Mouse (Mus musculus) forebrain, embryonic 11.5 days (tissue): ENCODE data around the gene Trhr2. TPM values are rescaled to one million over a fixed set of nuclear protein-coding genes. Genes with fewer than 3 reads are reported as not detected.

ENCODE experiments used
- ATAC-seq: fragments of 200-750 bp; cut with Nextera tagmentation; replicated peaks from 2 replicates; pipeline ENCODE4 v1.8.0; 2017; ENCODE audit warnings: moderate TSS enrichment; ENCODE audit not compliant: low FRiP score
- DNase-seq: peaks from one replicate; pipeline ENCODE4 v3.0.0-alpha.2; 2017; ENCODE audit warnings: low spot score
- H3K27ac ChIP-seq: fragments of 300-500 bp; sonication (generic); 2 replicates; pipeline ENCODE4 v1.5.1; 2014; ENCODE audit warnings: low read depth, low read length
- H3K27me3 ChIP-seq: fragments of 300-500 bp; sonication (generic); 2 replicates; pipeline ENCODE4 v1.6.1; 2014; ENCODE audit warnings: mild to moderate bottlenecking, low read length, mixed read lengths; ENCODE audit not compliant: control insufficient read depth, insufficient read depth
- H3K36me3 ChIP-seq: fragments of 300-500 bp; sonication (generic); 2 replicates; pipeline ENCODE4 v1.6.1; 2014; ENCODE audit warnings: mild to moderate bottlenecking, low read length, moderate library complexity, mixed read lengths; ENCODE audit not compliant: control insufficient read depth, insufficient read depth
- H3K4me1 ChIP-seq: fragments of 300-500 bp; sonication (generic); replicated peaks from 2 replicates; pipeline ENCODE4 v1.6.1; 2014; ENCODE audit warnings: low read length, mixed read lengths; ENCODE audit not compliant: control insufficient read depth, insufficient read depth
- H3K4me2 ChIP-seq: fragments of 300-500 bp; sonication (generic); 2 replicates; pipeline ENCODE4 v1.6.1; 2014; ENCODE audit warnings: low read depth, mild to moderate bottlenecking, low read length, moderate library complexity, mixed read lengths; ENCODE audit not compliant: severe bottlenecking
- H3K4me3 ChIP-seq: fragments of 300-500 bp; sonication (generic); 2 replicates; pipeline ENCODE4 v1.5.1; 2014; ENCODE audit warnings: low read depth, low read length
- H3K9ac ChIP-seq: fragments of 300-500 bp; sonication (generic); 2 replicates; pipeline ENCODE4 v1.6.1; 2014; ENCODE audit warnings: low read length
- H3K9me3 ChIP-seq: fragments of 300-500 bp; sonication (generic); 2 replicates; pipeline ENCODE4 v1.6.1; 2016; ENCODE audit warnings: low read length, mixed read lengths; ENCODE audit not compliant: control insufficient read depth
- WGBS: fragments of 180-500 bp; shearing (Covaris S2); extraction: QIAGEN DNeasy Blood & Tissue Kit; methylation state at CpG from one replicate; pipeline ENCODE4 v1.1.7; 2014; 5-methylcytosine and 5-hydroxymethylcytosine counted together
- polyA plus RNA-seq: library from polyadenylated mRNA; unstranded; fragments of >200 nt; fragmentation: Nextera tagmentation; extraction: Ambion mirVana; gene quantifications from 2 replicates; pipeline ENCODE4 v1.2.1, GENCODE M21; 2014

The Trhr2 gene
- polyA plus RNA-seq, 1 experiment from 2014 or later, result not detected

GRCm38 (mm10) chr8:122383039-122383438, 22.5 kb upstream of the Trhr2 start:
- Histone ChIP-seq H3K4me2 (no peak overlapping the region), H3K9ac (no peak overlapping the region), H3K27ac (no peak overlapping the region), H3K27me3 (no peaks in the 10 kb centered on the region), H3K9me3 (no peaks in the 10 kb centered on the region), H3K4me1 (no peaks in the 10 kb centered on the region; the same call in 1 of the 2 replicates), H3K36me3 (peaks cover 9% of the 10 kb centered on the region; the same call in 1 of the 2 replicates), H3K4me3 (no peak overlapping the region)
- DNase-seq, result no peak
- no peak for ATAC-seq
- WGBS, result 81% methylated on average over 4 of the region's 4 CpGs

DNA sequence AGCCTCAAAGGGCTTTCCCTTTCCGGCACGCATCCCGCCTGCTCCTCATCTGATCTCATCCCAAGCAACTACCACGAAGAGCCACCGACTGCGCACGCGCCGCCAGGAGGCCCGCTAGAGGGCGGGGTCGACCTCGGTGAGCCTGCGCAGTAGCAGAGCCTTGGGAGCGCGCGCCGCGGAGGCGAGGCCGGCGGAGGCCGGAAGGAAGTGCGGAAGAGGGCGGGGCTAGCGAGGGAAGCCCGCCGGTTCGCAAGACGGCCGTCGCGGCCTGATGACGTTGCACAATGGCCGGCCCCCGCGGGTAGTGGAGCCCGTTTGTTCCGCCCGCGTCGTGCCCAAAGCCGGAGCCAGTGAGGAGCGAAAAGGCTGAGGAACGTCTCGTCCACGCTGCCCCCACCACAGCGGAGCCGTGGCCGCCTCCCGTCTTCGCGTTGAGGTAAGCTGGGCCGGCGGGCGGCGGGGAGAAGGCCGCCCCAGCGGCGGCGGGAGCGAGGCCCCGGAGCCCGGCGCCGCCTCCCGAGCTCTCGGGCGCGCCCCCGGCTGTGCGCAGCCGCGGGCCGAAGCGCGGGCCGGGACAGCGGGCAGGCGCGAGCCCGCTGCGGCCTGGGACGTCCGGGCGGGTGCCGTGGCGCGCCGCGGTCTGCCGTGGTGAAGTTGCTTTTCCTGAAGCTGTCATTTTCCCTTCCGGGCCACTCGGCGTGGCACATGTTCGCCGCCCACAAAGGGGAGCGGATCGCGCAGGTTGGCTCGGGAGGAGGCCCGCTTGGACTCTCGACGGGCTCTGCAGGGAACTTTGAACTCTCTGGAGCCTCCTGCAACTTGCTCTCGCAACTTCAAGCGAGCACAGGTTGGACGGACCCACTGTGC, 16.1 kb upstream of the Trhr2 start, which contains the start of gene Zc3h18:
Zc3h18 (plus strand) TSS at position 245 of the 867 bp plus-strand sequence.
- Histone ChIP-seq H3K27me3 (no peaks in the 10 kb centered on the region), H3K9me3 (no peaks in the 10 kb centered on the region), H3K4me3 (peak within 1 kb of the TSS; percentile 82), H3K4me2 (peak within 1 kb of the TSS; percentile 49), H3K36me3 (no peaks in the 10 kb centered on the region), H3K9ac (peak within 1 kb of the TSS; percentile 74), H3K4me1 (peaks cover 2% of the 10 kb centered on the region; the same call in 1 of the 2 replicates), H3K27ac (peak within 1 kb of the TSS; percentile 44)
- ATAC-seq (peak; percentile 91), DNase-seq (peak; percentile 100)
- WGBS, result under 1% methylated on average over 82 of the region's 107 CpGs

GRCm38 (mm10) chr8:122375751-122376364, 15.3 kb upstream of the Trhr2 start:
- Histone ChIP-seq H3K9ac (peak overlapping the region; percentile 44; the same call in 1 of the 2 replicates), H3K4me1 (peaks cover 2% of the 10 kb centered on the region; the same call in 1 of the 2 replicates), H3K36me3 (no peaks in the 10 kb centered on the region), H3K27ac (peak overlapping the region; percentile 37; the same call in 1 of the 2 replicates), H3K9me3 (no peaks in the 10 kb centered on the region), H3K4me3 (peak overlapping the region; percentile 82), H3K4me2 (peak overlapping the region; percentile 49), H3K27me3 (no peaks in the 10 kb centered on the region)
- peak; percentile 25 for ATAC-seq
- DNase-seq, result no peak
- WGBS, result 26% methylated on average over 13 of the region's 13 CpGs

DNA sequence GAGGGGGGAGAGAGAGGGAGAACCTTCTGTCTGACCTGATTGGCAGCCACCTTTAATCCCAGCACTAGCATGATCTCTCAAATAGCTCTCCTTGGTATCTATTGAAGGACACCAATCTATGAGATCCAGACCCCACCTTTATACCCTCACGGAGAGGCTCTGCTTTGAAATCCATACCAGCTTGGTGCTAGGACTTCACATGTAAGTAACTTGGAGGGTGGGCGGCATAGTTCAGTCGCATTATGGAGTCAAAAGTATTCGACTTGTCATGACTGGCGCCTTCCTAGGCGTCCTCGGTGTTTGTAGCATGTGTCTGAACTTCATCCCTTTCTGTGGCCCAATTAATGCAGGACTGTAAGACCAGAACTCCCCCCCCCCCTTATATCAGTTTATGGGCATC, 14.8 kb upstream of the Trhr2 start:
- ATAC-seq, result 0 out of 2 replicates have a peak, but pooled peaks have one; percentile 6
- Histone ChIP-seq H3K4me3 (no peak overlapping the region), H3K4me1 (peaks cover 2% of the 10 kb centered on the region; the same call in 1 of the 2 replicates), H3K27ac (no peak overlapping the region), H3K4me2 (no peak overlapping the region), H3K9ac (no peak overlapping the region), H3K9me3 (no peaks in the 10 kb centered on the region), H3K36me3 (no peaks in the 10 kb centered on the region), H3K27me3 (no peaks in the 10 kb centered on the region)
- WGBS, result 92% methylated on average over 7 of the region's 7 CpGs
- DNase-seq, result no peak

GRCm38 (mm10) chr8:122371706-122372105, 11.2 kb upstream of the Trhr2 start:
- no peak for ATAC-seq
- Histone ChIP-seq H3K27ac (no peak overlapping the region), H3K4me2 (no peak overlapping the region), H3K9ac (no peak overlapping the region), H3K4me3 (no peak overlapping the region), H3K27me3 (no peaks in the 10 kb centered on the region), H3K4me1 (0 out of 2 replicates have a peak, but pooled peaks cover 4% of the 10 kb centered on the region), H3K9me3 (no peaks in the 10 kb centered on the region), H3K36me3 (no peaks in the 10 kb centered on the region)
- no peak for DNase-seq
- 72% methylated on average over 6 of the region's 6 CpGs for WGBS

GRCm38 (mm10) chr8:122369665-122370064, 9.1 kb upstream of the Trhr2 start:
- H3K36me3 ChIP-seq, result no peaks in the 10 kb centered on the region
- no peak for ATAC-seq
- WGBS, result 11% methylated on average over 9 of the region's 9 CpGs
- H3K27ac ChIP-seq, result no peak overlapping the region
- no peaks in the 10 kb centered on the region for H3K9me3 ChIP-seq
- no peaks in the 10 kb centered on the region for H3K27me3 ChIP-seq
- 0 out of 2 replicates have a peak, but pooled peaks cover 2% of the 10 kb centered on the region for H3K4me1 ChIP-seq
- peak; percentile 81 for DNase-seq
- H3K4me3 ChIP-seq, result no peak overlapping the region
- H3K9ac ChIP-seq, result no peak overlapping the region
- no peak overlapping the region for H3K4me2 ChIP-seq

DNA sequence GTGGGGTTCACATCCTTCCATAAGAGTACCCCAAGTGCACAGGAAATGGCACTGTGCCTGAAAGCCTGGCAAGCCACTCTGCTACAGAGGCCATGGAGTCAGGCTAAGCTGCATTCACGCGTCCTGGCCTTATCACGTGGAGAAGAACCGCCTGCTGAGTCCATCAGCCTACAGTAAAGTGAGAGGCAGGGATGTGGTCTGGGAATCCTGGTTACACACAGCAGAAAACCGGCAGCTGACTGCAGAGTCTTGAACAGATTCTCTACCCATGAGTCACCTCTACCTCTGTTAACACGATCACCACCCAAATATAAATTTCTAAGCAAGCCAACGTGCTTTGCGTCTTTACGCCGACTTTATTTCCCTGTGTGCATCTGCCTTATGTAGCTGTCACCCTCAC, 7.9 kb upstream of the Trhr2 start:
- 0 out of 2 replicates have a peak, but pooled peaks cover 2% of the 10 kb centered on the region for H3K4me1 ChIP-seq
- no peak overlapping the region for H3K4me2 ChIP-seq
- WGBS, result 75% methylated on average over 10 of the region's 10 CpGs
- H3K27ac ChIP-seq, result no peak overlapping the region
- H3K36me3 ChIP-seq, result no peaks in the 10 kb centered on the region
- no peaks in the 10 kb centered on the region for H3K9me3 ChIP-seq
- ATAC-seq (no peak), DNase-seq (no peak)
- H3K4me3 ChIP-seq, result no peak overlapping the region
- no peaks in the 10 kb centered on the region for H3K27me3 ChIP-seq
- H3K9ac ChIP-seq, result no peak overlapping the region

DNA sequence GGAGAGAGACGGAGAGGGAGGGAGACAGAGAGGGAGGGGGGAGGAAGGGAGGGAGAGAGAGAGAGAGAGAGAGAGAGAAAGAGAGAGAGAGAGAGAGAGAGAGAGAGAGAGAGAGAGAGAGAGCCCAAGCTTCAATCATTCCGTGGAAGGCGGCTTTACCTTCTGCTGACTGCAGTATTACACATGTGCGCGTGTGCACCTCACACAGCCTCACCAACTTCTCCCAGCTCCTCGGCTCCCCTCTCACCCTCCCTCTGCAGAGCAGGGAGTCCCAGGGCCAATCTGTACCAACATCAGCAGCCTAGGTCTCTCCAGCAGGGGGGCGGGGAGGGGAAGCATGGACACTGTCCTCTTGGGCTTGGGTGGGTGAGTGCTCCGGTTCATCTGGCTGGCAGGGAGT, 2.4 kb upstream of the Trhr2 start:
- Histone ChIP-seq H3K4me2 (no peak overlapping the region), H3K36me3 (no peaks in the 10 kb centered on the region), H3K4me1 (no peaks in the 10 kb centered on the region), H3K9me3 (no peaks in the 10 kb centered on the region), H3K27ac (no peak overlapping the region), H3K27me3 (0 out of 2 replicates have a peak, but pooled peaks cover 2% of the 10 kb centered on the region), H3K4me3 (no peak overlapping the region), H3K9ac (no peak overlapping the region)
- ATAC-seq (no peak), DNase-seq (no peak)
- WGBS, result 30% methylated on average over 8 of the region's 8 CpGs
